Mouse (Mus musculus) intestine, embryonic 14.5 days (tissue): ENCODE measurements around the gene Klhl20. TPM values are rescaled to one million over a fixed set of nuclear protein-coding genes. Genes with fewer than 3 reads are reported as not detected.

Experiments
- polyA plus RNA-seq: library from polyadenylated mRNA; unstranded; fragments of >200 nt; fragmentation: Nextera tagmentation; extraction: Ambion mirVana; gene quantifications from 2 replicates; pipeline ENCODE4 v1.2.1, GENCODE M21; 2014

Gene Klhl20
- polyA plus RNA-seq, 1 experiment from 2014 or later: 15.0 TPM

Other genes starting within 250 kb of the Klhl20 start
- 9.6 and 10.4 TPM in 2 replicates for gene Rc3h1, start 225.1 kb downstream of the Klhl20 start, polyA plus RNA-seq
- gene Serpinc1, start 152.9 kb downstream of the Klhl20 start, polyA plus RNA-seq: 1.9 and 2.0 TPM in 2 replicates
- gene Zbtb37, start 96.7 kb downstream of the Klhl20 start, polyA plus RNA-seq: 6.6 and 8.1 TPM in 2 replicates
- 44.0 and 44.8 TPM in 2 replicates for gene Dars2, start 60.9 kb downstream of the Klhl20 start, polyA plus RNA-seq
- 28.9 and 29.5 TPM in 2 replicates for gene Cenpl, start 60.8 kb downstream of the Klhl20 start, polyA plus RNA-seq
- 1.4 and 1.6 TPM in 2 replicates for gene Ankrd45, start 11.2 kb upstream of the Klhl20 start, polyA plus RNA-seq
- 0.19 TPM in 1 of 2 replicates, not detected in the other for gene Tex50, start 27.8 kb upstream of the Klhl20 start, polyA plus RNA-seq
- 518 and 523 TPM in 2 replicates for gene Prdx6, start 119.7 kb upstream of the Klhl20 start, polyA plus RNA-seq